Mouse (Mus musculus) ES-CJ7 (cell line): ENCODE measurements around the gene Ccser2.

Experiments used
- DNase-seq: peaks from one replicate; pipeline ENCODE4 v3.0.0; 2011; ENCODE audit warnings: low read depth, low spot score

Ccser2 gene

DNA sequence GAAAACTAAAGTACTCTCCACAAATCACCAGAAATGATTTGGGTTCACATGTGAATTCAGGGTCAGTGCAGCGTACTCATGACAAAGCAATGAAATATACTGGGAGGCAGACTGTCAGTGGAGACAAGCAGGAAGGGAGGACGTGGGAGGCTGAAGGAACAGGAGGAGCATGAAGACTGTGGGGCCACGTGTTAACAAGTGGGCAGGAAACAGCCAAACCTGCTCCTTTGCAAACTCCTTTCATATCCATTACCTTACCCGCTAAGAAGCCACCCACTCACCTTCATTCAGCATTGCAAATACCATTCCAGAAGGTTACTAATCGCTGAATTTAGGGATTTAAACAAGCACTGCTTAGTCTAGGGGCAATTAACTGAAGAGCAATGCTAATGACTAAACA lies 25.9 kb downstream of the Ccser2 start:
- DNase-seq = no peak

DNA sequence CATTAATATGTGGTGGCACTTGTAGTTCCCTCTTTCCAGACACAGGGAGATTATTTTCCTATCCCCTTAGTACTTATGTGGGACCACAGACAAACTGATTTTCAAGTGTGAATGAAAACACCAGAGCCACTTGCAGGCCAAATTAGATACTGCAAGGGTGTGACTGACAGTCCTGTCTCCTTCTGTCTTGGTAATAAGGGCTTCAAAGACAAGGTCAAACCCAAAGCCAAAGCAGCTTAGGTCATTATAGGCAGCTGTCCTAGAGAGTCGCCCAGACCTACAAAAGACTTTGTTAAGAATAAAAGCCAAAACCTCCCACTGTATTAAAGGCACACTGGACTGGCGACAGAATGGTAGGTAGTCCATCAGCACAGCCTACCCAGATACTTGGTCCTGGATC lies 30.6 kb downstream of the Ccser2 start:
- DNase-seq = peak; percentile 62

DNA sequence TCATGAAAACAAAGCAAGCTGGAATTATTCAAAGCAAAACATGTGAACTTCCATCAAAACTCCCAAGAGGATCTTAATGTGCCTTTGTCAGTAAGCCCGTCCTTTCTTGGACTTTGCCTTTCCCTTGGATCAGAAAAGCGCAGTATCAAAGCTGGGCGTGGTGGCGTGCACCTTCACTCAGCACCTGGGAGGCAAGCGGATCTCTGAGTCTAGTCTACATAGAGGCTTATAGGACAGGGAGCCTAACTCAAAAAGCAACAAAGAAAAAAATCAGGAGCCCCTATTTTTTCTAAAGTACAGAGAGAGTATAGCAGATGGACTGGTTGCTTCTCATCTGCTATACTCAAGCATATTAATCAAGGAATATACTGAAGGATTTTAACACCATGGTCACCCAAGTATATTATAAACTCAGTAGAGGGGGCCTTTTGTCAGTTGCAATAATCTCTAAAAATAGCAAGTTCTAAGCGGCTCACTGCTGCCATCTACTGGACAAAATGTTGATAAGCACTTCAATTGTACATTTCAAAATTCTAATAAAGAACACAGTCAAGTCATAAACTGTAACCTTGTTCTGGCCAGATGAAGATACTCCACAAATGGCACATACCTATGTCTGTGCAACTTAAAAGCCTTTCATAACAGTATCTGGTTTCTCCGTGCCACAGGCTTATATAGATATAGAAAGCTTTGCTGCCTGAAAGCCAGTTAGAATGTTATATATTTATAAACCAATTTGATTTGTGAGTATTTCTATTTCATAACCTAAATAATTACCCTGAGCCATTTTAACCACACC lies 31.3 kb downstream of the Ccser2 start:
- peak; percentile 28 for DNase-seq

DNA sequence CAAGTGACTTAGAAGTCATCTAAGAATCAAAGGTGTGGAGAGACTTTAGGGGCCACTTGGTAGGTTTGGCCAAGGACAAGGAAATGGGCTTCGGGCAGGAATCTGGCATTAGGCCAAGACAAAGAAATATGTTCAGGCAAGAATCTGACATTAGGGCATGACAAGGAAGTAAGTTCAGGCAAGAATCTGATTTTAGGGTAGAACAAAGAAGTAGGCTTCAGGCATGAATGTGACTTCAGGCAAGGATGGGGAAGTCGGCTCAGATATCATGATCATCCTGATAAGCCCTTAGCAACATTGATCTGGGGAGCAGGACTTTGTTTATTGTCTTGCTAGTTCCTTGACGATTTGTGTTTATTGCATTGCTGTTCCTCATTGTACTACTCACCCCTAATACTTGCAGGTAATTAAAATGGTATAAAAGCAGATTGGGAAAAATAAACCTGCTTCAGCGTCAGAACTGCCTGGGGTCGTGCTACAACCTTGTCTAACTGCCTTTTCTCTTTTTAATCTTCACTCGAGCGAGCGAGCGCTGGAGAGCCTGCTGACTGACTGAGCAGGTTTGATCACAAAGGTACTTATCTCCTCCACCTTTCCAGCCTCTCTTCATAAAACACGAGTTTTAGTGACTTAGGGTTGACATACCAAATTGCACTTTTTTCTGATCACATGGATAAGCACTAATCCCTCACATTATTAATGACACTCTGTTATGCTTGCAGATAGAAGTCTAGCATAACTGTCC lies 35.8 kb downstream of the Ccser2 start:
- DNase-seq = no peak

DNA sequence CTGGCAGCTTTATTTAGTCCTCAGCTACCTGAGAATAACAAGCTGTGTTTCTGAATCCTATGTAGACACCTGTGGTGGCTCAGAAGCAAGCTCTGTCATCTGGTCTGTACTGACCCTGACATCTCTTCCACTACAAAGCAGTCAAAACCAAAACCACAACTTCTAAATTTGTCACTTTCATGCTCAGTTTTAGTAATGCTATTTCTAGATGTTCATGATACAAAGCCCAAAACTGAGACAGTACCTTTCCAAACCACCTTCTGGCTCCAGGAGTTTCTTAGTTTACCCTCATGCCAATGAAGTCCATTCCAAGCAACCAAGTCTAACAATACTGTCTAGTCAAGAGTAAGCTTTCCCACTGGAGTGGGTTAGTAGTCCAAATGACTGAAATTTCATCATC lies 36.5 kb downstream of the Ccser2 start:
- no peak for DNase-seq

DNA sequence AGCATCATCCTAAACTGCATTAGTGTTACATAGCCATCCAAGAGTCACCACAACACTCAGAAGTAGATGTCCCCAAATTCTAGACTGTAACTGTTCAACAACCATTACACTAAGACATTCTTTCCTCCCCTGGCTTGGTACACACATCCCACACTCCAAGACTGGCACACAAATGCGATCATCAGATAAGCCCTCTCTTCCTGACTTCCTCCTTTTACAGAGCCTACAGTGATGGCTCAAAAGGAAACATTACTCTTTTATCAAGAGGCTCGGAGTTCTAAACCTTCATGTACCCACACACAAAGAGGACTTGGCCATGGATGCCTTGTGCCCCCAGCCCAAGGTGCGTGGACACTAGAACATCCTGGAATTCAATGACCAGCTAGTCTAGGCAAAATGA lies 45.2 kb downstream of the Ccser2 start:
- DNase-seq = no peak

DNA sequence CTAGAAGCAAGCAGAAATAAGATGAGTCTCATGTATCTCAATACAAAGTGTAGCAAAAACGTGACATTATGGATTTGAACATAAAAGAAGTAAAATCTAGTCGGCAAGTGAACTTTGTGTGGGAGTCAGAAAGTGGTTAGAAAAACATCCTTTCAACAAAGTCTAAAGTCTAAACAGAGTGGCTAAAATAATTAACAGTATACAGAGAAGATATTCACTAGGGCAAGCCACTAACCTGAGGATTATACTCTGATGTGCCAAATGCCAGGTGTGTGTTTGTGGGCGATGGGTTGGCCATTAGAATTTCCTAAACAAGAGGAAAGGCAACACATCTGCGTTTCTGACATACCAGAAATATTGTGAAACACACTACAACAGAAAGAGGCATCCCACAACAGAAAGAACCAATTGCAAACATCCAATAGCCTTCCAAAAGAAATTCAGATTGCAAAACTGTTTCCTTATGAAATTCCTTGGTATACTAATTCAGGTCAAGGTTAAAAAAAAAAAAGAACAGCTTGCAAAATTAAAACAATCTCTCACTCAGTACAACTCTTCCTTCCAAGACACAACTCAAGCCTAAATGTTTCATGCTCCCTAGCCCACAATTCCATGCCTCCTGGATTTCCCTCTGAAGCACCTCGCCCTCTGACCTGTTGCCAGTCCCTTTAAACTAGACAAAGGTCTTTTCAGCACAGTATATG lies 47.1 kb downstream of the Ccser2 start:
- DNase-seq = no peak

DNA sequence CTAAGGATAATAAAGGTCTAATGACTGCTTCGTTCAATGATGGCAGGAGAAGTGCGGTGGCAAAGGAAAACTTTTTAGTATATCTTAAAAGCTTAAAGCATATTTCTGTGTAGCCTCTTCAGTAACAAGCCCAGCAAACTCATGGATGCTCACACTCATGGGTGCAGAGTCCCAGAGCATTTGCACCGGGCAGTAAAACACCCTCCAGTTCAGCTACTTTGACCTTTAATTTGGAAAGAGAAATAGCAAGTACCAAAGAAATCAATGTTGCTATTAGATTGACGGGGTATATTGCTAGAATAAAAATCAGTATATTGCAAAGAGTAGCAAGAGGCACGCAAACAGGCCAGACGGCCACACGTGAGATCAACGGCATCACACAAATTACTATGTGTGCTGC lies 48.7 kb downstream of the Ccser2 start:
- no peak for DNase-seq

DNA sequence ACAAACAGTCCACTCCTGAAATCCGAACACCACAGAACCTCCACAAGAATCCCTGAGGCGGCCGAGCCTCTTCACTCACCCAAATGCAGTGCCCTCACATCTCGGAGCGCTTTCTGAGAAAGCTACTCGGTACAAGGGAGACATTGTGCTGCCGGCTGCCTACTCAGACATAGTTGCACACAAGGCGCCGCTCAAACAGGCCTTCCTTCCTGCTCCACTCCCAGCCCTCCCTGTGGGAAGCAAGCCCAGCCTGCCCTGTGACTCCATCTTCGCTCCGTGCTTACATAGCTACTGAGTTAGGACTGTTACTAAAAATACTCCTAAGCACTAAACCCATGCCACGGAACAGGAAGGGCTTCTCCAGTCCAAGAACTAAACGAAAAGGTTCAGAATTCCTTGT lies 49.4 kb downstream of the Ccser2 start:
- DNase-seq = peak; percentile 30

DNA sequence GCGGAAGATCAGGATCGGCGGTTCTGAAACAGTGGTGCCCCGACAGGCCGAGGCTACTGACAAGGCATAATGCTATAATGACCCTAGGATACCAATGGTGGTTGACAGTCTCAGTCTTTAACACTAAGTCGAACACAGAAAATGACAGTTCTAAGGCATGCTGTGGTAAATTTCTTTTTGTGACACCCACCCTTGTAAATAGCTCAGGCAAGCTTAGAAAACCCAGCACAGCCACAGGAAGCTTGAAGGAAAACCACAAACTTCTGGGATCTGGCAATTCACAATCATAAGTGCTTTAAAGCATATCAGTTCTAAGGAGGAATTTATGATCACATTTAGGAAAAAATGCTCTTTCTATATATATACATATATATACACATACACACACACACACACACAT lies 53.4 kb downstream of the Ccser2 start:
- no peak for DNase-seq

DNA sequence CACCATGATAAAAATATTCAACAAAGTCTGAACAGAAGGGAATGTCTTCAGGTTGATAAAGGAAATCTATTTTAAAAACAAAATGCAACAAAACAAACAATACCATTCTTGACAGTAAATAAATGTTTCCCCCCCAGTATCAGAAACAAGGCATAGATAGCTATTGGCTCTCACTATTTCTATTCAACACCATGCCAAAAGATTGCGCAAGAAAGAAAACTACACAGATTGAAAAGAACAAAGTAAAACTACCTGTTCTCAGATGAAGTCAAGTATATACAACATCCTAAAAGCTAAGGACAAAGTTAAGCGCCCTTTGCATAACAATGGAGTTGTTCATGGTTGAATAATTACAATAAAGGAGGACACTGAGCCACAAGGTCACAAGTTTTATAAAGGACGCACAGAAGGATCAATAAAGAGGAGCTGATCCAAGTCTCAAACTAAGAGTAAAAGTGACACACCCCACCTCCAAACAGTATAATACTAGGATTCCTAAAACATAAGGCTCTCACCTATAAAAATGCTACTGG lies 54.0 kb downstream of the Ccser2 start:
- DNase-seq = peak; percentile 71

DNA sequence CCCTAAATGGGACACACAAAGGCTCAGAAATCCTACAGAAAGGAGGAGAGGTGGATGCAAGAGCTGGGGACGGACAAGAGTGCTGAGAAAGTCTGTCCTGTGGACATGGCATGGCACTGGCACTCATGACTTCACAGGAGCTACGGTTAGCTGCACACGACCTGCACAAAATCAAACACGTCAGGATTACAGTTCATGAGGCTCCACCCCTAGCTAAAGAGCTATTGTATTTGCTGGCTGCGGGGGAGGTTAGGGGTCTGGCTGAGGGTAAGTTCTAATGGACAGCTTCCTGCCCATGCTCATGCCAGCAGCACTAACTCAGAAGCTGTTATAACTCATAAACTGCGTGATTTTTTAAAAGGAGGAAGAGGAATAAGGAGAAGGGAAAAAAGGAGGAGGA lies 56.8 kb downstream of the Ccser2 start:
- DNase-seq = peak; percentile 37

DNA sequence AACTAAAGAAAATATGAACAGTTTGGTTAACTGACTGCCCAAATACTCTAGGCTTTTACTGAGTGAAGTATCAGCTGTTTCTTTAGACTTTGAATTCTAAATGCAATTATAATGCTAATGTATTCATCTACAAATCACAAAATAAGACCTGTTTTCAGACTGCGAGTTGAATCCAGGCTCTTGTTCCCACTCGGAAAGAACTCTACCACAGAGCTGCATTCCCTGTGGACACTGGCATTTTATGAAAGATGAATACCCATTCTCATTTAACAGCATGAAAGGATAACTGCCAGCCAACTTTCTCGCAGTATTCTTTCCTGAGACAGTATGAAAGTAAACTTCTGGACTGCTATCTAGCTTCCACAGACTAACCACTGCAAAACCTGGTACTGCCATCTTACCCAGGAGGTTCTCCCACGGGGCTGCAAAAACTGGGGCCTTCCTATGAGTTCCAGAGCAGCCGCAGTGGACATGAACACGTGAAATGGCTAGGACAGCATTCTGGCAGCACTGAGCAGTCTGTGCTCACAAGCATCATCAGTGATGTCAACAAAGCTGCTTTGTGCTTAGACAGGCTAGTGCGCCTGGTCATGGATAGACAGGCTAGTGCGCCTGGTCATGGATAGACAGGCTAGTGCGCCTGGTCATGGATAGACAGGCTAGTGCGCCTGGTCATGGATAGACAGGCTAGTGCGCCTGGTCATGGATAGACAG lies 62.6 kb downstream of the Ccser2 start:
- DNase-seq = no peak

DNA sequence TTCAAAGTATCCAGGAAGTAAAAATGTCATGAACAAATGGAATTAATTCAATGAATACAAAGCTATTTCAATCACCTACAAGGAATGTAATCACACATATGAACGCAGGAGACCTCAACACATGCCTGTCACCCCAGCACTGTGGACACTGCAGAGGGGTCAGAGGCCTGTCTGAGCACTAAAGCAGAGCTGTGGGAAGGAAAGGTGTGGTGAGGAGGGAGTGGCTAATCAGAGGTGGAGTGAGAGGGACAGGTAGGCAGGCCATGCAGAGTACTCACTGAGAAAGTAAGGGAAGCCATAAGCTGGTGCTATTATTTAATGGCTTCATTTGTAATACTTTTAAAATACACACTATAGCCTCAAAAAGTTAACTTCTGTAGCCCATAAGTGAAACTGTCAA lies 64.4 kb downstream of the Ccser2 start:
- DNase-seq = no peak

DNA sequence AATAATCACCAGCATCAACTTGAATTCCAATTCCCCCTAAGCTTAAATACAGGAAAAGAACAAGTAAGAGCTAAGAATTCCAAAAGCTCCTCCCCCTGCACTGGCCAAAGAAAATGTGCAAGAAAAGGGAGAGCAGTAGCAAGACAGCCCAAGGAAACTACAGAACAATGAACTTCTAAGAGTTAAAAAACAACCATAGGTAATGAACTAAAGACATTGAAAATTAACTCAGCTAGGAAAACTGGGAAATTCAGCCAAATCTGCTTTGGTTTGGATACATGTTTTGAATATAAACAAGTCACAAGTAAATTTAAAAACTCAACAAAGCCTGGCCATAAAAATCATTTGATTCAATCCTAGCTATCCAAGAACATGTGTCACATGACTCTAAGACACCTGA lies 67.7 kb downstream of the Ccser2 start:
- no peak for DNase-seq

DNA sequence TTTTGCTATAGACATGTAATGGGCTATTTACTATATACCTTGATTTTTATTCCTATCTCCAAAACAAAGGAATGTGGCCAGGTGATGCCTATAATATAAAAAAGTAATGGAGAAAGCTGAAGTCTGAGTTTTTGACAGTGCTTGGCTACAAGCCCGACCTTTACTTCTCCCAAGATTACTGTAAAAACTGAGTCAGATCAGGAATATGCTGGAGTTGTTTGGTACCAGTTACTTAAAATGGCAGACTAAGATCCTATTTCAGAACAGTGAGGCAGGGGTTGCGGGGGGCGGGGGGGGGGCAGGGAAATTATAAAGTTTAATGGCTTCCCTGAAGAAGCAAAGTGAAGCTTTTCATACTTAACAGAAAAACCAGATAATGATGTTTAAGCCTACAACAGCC lies 73.9 kb downstream of the Ccser2 start:
- no peak for DNase-seq

DNA sequence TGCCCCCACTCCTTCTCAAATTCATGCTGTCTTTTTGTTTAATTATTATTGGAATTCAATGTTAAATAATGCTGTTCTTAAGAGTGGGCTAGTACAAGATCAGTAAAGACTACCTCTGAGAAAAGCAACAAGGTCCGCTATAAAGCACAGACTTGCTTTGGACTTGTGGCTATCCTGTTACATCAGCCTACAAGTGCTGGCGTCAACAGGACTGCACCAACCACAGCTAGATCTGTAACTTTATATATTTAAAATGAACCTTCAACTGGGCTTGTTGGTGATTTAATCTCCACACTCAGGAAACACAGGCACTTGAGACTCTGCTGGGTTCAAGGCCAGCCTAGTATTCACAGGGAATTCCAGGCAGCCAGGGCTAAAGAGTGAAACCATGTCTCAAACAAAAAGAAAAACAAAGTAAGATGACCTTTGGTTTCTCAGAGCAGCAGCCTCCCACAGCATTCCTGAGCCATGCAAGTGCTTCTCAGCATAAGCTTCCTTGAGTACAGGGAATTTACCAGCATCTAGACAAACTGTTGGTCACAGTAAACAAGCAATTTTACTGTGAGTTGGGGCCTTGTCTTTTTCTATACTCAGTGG lies 75.7 kb downstream of the Ccser2 start:
- peak; percentile 51 for DNase-seq

DNA sequence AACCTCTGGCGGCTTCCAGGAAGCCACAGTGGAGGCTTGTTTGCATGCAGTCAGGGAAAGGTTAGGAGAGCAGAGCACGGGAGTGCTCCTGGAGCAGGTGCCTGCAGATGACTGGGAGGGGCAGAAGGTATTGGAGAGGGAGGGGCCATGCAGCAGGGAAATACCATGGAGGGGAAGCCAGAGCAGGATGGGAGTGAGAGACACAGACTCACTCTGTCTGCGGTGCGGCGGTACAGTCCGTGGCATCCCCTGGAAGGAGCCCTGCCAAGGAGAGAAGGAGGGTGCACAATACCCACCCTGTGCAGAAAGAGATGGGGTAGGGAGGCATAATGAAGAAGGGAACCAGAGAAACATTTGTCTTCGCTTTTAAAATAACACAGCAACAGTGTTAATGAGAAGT lies 78.4 kb downstream of the Ccser2 start:
- DNase-seq = peak; percentile 78

DNA sequence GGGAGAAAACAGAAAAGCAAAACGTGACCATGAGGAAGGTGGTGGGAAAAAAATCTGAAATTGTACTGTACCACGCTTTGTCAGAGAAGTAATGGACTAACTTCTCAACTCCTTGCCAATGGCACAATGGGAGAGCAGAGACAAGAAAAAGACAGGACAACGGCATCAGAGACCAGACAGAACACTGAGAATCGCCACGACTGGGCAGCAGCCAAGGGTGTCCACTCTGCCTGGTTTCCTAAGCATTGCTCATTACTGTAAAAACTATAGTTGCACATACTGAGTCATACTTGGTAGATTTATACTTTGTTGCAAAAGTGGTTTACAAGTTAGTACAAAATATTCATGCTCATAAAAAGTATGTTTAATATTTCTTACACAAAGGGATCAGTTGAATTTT lies 82.9 kb downstream of the Ccser2 start:
- no peak for DNase-seq

DNA sequence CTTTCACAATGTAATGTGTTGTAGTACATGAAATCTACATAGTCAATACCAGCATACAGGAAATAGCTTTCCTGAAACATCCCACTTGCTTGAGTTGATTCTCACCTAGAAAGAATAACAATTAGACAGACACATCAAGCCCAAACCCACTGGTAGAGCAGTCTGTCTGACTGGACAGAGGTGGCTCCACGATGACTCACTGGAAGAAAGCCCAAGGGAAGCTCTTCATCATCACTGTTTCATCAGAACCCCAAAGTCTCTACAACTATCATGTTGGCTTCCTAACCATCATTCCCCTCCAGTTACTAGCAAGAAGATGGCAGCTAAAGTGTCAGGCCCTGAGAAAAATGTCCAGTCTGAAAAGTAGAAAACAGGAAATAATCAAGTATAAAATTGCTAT lies 83.5 kb downstream of the Ccser2 start:
- no peak for DNase-seq

DNA sequence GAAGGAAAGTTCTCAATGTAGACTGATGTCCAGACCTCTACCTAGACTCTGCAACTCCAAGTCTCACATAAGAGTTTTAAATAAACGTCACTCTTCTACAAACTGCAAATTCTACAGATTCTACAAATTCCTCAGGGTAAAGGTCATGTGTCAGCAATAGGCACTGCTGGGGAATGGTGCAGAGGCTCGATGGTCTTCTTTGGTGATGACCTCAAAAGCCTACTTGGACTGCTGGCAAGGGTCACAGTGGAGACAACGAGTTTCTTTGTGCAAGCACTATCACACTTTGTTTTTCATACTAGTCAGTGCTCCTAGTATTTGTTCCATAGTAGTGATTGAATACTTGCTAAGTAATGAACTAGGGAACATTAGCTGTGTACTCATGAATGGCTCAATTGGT lies 85.0 kb downstream of the Ccser2 start:
- no peak for DNase-seq
